Comparison of ENCODE assay signal across 21 mouse cellular contexts in genomic region chr14:20155718-20156117, GRCm38 (mm10). TPM values are rescaled to one million over a fixed set of nuclear protein-coding genes. Genes with fewer than 3 reads are reported as not detected.
DNase-seq lines count a peak whose midpoint lies in the region; ATAC-seq and TF ChIP-seq lines count a peak whose summit lies in the region.
"Had no signal": no experiment of that assay in that cellular context is flagged by ENCODE, and none has a peak within 500 bp of the region (broad histone marks: within the 10 kb centered on the region; RNA-seq: fewer than 3 reads in every experiment).

No protein-coding gene starts in this region.

- no peak for ATAC-seq in hindbrain, embryonic 13.5 days (ENCODE audit: low FRiP score)
- ATAC-seq in midbrain, embryonic 11.5 days (ENCODE audit: low FRiP score): no peak
- ATAC-seq in cerebellum, adult (ENCODE audit: insufficient number of reproducible peaks, low FRiP score, low TSS enrichment): no peak
- ATAC-seq: activated CD4-positive, CD25-positive, alpha-beta regulatory T cell, adult 4 months; CD4-positive, CD25-positive, alpha-beta regulatory T cell, adult 4 months; forebrain, embryonic 15.5 days had no signal

- no peak for DNase-seq in hindbrain, embryonic 10.5 days (ENCODE audit: low spot score)
- DNase-seq in midbrain, embryonic 10.5 days (ENCODE audit: low spot score): no peak
- DNase-seq in midbrain, embryonic 11.5 days (ENCODE audit: low spot score, missing footprints): no peak
- DNase-seq: adrenal gland, adult 8-10 months; adrenal gland, postnatal 25 days; cerebellum, adult 18-20 months; cerebellum, adult 9-10 months; cerebellum, postnatal 14 days; gastrocnemius, postnatal 36 days; heart, postnatal 10 days; heart, postnatal 36 days had no signal

- H3K4me1 ChIP-seq in hindbrain, embryonic 10.5 days (replicated peaks): peaks cover 48% of the 10 kb centered on the region
- peaks cover 15% of the 10 kb centered on the region for H3K4me1 ChIP-seq in hindbrain, embryonic 13.5 days (replicated peaks)
- H3K4me1 ChIP-seq in midbrain, embryonic 10.5 days: peaks cover 34% of the 10 kb centered on the region
- peaks cover 3% of the 10 kb centered on the region; the same call in 1 of the 2 replicates for H3K4me1 ChIP-seq in midbrain, embryonic 11.5 days (ENCODE audit: control insufficient read depth, insufficient read depth, low read length)
- H3K4me1 ChIP-seq in E14TG2a.4 (replicated peaks; ENCODE audit: low read depth, low read length): peaks cover 100% of the 10 kb centered on the region
- H3K4me1 ChIP-seq: forebrain, embryonic 15.5 days; hindbrain, embryonic 15.5 days had no signal

- no peak overlapping the region for H3ac ChIP-seq in myocyte (ENCODE audit: control insufficient read depth, insufficient read length)

- no peaks in the 10 kb centered on the region for H3K27me3 ChIP-seq in hindbrain, embryonic 10.5 days (ENCODE audit: insufficient read depth, poor library complexity, severe bottlenecking)
- no peaks in the 10 kb centered on the region for H3K27me3 ChIP-seq in hindbrain, embryonic 13.5 days
- H3K27me3 ChIP-seq in midbrain, embryonic 10.5 days (ENCODE audit: low read depth, poor library complexity, severe bottlenecking): no peaks in the 10 kb centered on the region
- H3K27me3 ChIP-seq in midbrain, embryonic 11.5 days (ENCODE audit: control insufficient read depth, insufficient read depth, low read length): no peaks in the 10 kb centered on the region
- no peaks in the 10 kb centered on the region for H3K27me3 ChIP-seq in E14TG2a.4 (ENCODE audit: insufficient read depth, low read length)
- H3K27me3 ChIP-seq in myocyte (ENCODE audit: control insufficient read depth, insufficient read depth, insufficient read length): no peaks in the 10 kb centered on the region
- H3K27me3 ChIP-seq: forebrain, embryonic 15.5 days; heart, embryonic 12.5 days; heart, embryonic 15.5 days; hindbrain, embryonic 15.5 days had no signal

- H3K4me2 ChIP-seq in hindbrain, embryonic 13.5 days: no peak overlapping the region
- no peak overlapping the region for H3K4me2 ChIP-seq in midbrain, embryonic 11.5 days
- peak overlapping the region; percentile 28 for H3K4me2 ChIP-seq in myocyte (ENCODE audit: low read depth)
- H3K4me2 ChIP-seq: forebrain, embryonic 15.5 days; heart, embryonic 12.5 days; heart, embryonic 15.5 days; hindbrain, embryonic 15.5 days had no signal

- peak overlapping the region; percentile 60 for H3K27ac ChIP-seq in hindbrain, embryonic 10.5 days
- H3K27ac ChIP-seq in hindbrain, embryonic 13.5 days: no peak overlapping the region
- H3K27ac ChIP-seq in midbrain, embryonic 10.5 days (replicated peaks): peak overlapping the region; percentile 6
- no peak overlapping the region for H3K27ac ChIP-seq in midbrain, embryonic 11.5 days (ENCODE audit: low read depth, low read length)
- H3K27ac ChIP-seq: forebrain, embryonic 15.5 days; heart, embryonic 15.5 days; hindbrain, embryonic 15.5 days had no signal

- 47% methylated on average over 10 of the region's 10 CpGs for WGBS in hindbrain, embryonic 10.5 days
- WGBS in hindbrain, embryonic 13.5 days: 51% methylated on average over 10 of the region's 10 CpGs
- WGBS in midbrain, embryonic 10.5 days: 42% methylated on average over 10 of the region's 10 CpGs
- WGBS in midbrain, embryonic 11.5 days: 41% methylated on average over 10 of the region's 10 CpGs

- no peak overlapping the region for H3K9ac ChIP-seq in hindbrain, embryonic 13.5 days
- no peak overlapping the region for H3K9ac ChIP-seq in midbrain, embryonic 11.5 days (ENCODE audit: low read length)
- H3K9ac ChIP-seq: forebrain, embryonic 15.5 days; heart, embryonic 12.5 days; heart, embryonic 15.5 days; hindbrain, embryonic 15.5 days had no signal

- no peak for TF ChIP-seq CTCF in E14TG2a.4 (conservative IDR thresholded peaks at IDR 0.05; ENCODE audit: low read length)

- H3K9me3 ChIP-seq in hindbrain, embryonic 10.5 days: no peaks in the 10 kb centered on the region
- no peaks in the 10 kb centered on the region for H3K9me3 ChIP-seq in hindbrain, embryonic 13.5 days
- no peaks in the 10 kb centered on the region for H3K9me3 ChIP-seq in midbrain, embryonic 10.5 days (replicated peaks)
- H3K9me3 ChIP-seq in midbrain, embryonic 11.5 days (ENCODE audit: control insufficient read depth, low read length): no peaks in the 10 kb centered on the region
- no peaks in the 10 kb centered on the region for H3K9me3 ChIP-seq in E14TG2a.4 (ENCODE audit: low read length)
- H3K9me3 ChIP-seq: forebrain, embryonic 15.5 days; heart, embryonic 12.5 days; heart, embryonic 15.5 days; hindbrain, embryonic 15.5 days had no signal

- H3K36me3 ChIP-seq in hindbrain, embryonic 10.5 days: no peaks in the 10 kb centered on the region
- H3K36me3 ChIP-seq in hindbrain, embryonic 13.5 days: no peaks in the 10 kb centered on the region
- H3K36me3 ChIP-seq in midbrain, embryonic 10.5 days: 0 out of 2 replicates have a peak, but pooled peaks cover 2% of the 10 kb centered on the region
- no peaks in the 10 kb centered on the region for H3K36me3 ChIP-seq in midbrain, embryonic 11.5 days (ENCODE audit: control insufficient read depth, insufficient read depth, low read length)
- H3K36me3 ChIP-seq in E14TG2a.4 (ENCODE audit: insufficient read depth, low read length) (peaks cover 97% of the 10 kb centered on the region), myocyte (ENCODE audit: control insufficient read depth, insufficient read depth) (no peaks in the 10 kb centered on the region)
- H3K36me3 ChIP-seq: forebrain, embryonic 15.5 days; heart, embryonic 12.5 days; heart, embryonic 15.5 days; hindbrain, embryonic 15.5 days had no signal

- no peak overlapping the region for H3K4me3 ChIP-seq in hindbrain, embryonic 10.5 days
- no peak overlapping the region for H3K4me3 ChIP-seq in hindbrain, embryonic 13.5 days
- H3K4me3 ChIP-seq in midbrain, embryonic 10.5 days: no peak overlapping the region
- H3K4me3 ChIP-seq in midbrain, embryonic 11.5 days (ENCODE audit: low read depth, low read length): no peak overlapping the region
- H3K4me3 ChIP-seq in E14TG2a.4 (replicated peaks; ENCODE audit: low read length) (peak overlapping the region; percentile 24; the same call in 1 of the 2 replicates), myocyte (no peak overlapping the region)
- H3K4me3 ChIP-seq: forebrain, embryonic 15.5 days; heart, embryonic 12.5 days; heart, embryonic 15.5 days; hindbrain, embryonic 15.5 days had no signal

- peaks cover 32% of the 10 kb centered on the region for H3K79me2 ChIP-seq in myocyte (ENCODE audit: control insufficient read depth, insufficient read depth)

- TF ChIP-seq POLR2A in myocyte (IDR thresholded peaks at IDR 0.05; ENCODE audit: insufficient read length, low read depth): no peak

TF ChIP-seq in myocyte, 11 proteins besides CTCF, POLR2A, EP300 and RAD21:
- TF ChIP-seq USF1 (IDR thresholded peaks at IDR 0.05; ENCODE audit: low read depth) (no peak), POLR2AphosphoS2 (IDR thresholded peaks at IDR 0.05; ENCODE audit: insufficient read length, low read depth) (no peak), SRF (IDR thresholded peaks at IDR 0.05; ENCODE audit: control insufficient read depth, insufficient read length, low read depth) (no peak), MAX (IDR thresholded peaks at IDR 0.05; ENCODE audit: low read depth) (no peak), TCF3 (IDR thresholded peaks at IDR 0.05; ENCODE audit: insufficient read length, low read depth) (no peak), TCF12 (IDR thresholded peaks at IDR 0.05; ENCODE audit: insufficient read depth, poor library complexity, severe bottlenecking) (no peak), MYOG (IDR thresholded peaks at IDR 0.05; ENCODE audit: control insufficient read depth in 1 of 3, insufficient read depth in 1 of 3, insufficient read length in 2 of 3, low read depth in 2 of 3) (no peak), REST (IDR thresholded peaks at IDR 0.05; ENCODE audit: insufficient read depth, insufficient read length) (no peak), CEBPB (IDR thresholded peaks at IDR 0.05; ENCODE audit: insufficient read depth, poor library complexity, severe bottlenecking) (no peak), E2F4 (IDR thresholded peaks at IDR 0.05; ENCODE audit: insufficient read depth) (no peak), MYOD1 (IDR thresholded peaks at IDR 0.05; ENCODE audit: control insufficient read depth in 1 of 3, insufficient read length in 2 of 3, low read depth in 2 of 3) (no peak)

RNA-seq across cellular contexts. Expression of gene Saysd1, which starts 17.4 kb away (rescaled TPM):
- polyA plus RNA-seq in hindbrain, embryonic 10.5 days (2016; fragmentation: Nextera tagmentation; extraction: Ambion mirVana): 12.2 and 13.1 TPM in 2 replicates
- polyA plus RNA-seq in hindbrain, embryonic 13.5 days (2015; fragmentation: Nextera tagmentation; extraction: Ambion mirVana): 14.7 and 15.5 TPM in 2 replicates
- 10.2 and 11.3 TPM in 2 replicates for polyA plus RNA-seq in midbrain, embryonic 10.5 days (2016; fragmentation: Nextera tagmentation; extraction: Ambion mirVana)
- polyA plus RNA-seq in midbrain, embryonic 11.5 days (2014; fragmentation: Nextera tagmentation; extraction: Ambion mirVana): 11.3 and 12.6 TPM in 2 replicates
- polyA plus RNA-seq in myocyte (2012; fragmentation: generic; extraction: Trizol): 10.5 TPM

RNA-seq across cellular contexts. Expression of gene Kcnk5, which starts 25.9 kb away (rescaled TPM):
- 12.4 and 13.5 TPM in 2 replicates for polyA plus RNA-seq in hindbrain, embryonic 10.5 days (2016; fragmentation: Nextera tagmentation; extraction: Ambion mirVana)
- 1.9 and 2.3 TPM in 2 replicates for polyA plus RNA-seq in hindbrain, embryonic 13.5 days (2015; fragmentation: Nextera tagmentation; extraction: Ambion mirVana)
- polyA plus RNA-seq in midbrain, embryonic 10.5 days (2016; fragmentation: Nextera tagmentation; extraction: Ambion mirVana): 10.2 TPM in 2 replicates
- 4.5 and 6.6 TPM in 2 replicates for polyA plus RNA-seq in midbrain, embryonic 11.5 days (2014; fragmentation: Nextera tagmentation; extraction: Ambion mirVana)
- polyA plus RNA-seq in myocyte (2012; fragmentation: generic; extraction: Trizol): 7.2 TPM

Comparison
In these comparisons a context has a peak if more than half of its experiments do, and no peak if none do; other contexts are left out.
1. H3K27ac ChIP-seq: peak in hindbrain, embryonic 10.5 days (single experiment) and midbrain, embryonic 10.5 days (single experiment); none in hindbrain, embryonic 13.5 days (single experiment) and midbrain, embryonic 11.5 days (single experiment).